Mouse (Mus musculus) liver, embryonic 15.5 days (tissue): ENCODE data around the gene Cryab. TPM values are rescaled to one million over a fixed set of nuclear protein-coding genes. Genes with fewer than 3 reads are reported as not detected.
A peak's percentile ranks its signal among the peaks of the same experiment; 100 is the strongest.

Source experiments
- ATAC-seq: fragments of 200-750 bp; cut with Nextera tagmentation; 2 replicates; pipeline ENCODE4 v1.8.0; 2017; ENCODE audit warnings: moderate number of reproducible peaks, mild to moderate bottlenecking, moderate library complexity; ENCODE audit not compliant: insufficient read depth
- H3K27ac ChIP-seq: fragments of 300-500 bp; sonication (generic); replicated peaks from 2 replicates; pipeline ENCODE4 v1.5.1; 2015; ENCODE audit warnings: mild to moderate bottlenecking, inconsistent platforms
- H3K27me3 ChIP-seq: fragments of 300-500 bp; sonication (generic); 2 replicates; pipeline ENCODE4 v1.6.1; 2015; ENCODE audit warnings: mild to moderate bottlenecking, inconsistent platforms
- H3K36me3 ChIP-seq: fragments of 300-500 bp; sonication (generic); replicated peaks from 2 replicates; pipeline ENCODE4 v1.6.1; 2015; ENCODE audit warnings: moderate library complexity, mild to moderate bottlenecking, inconsistent platforms
- H3K4me1 ChIP-seq: fragments of 300-500 bp; sonication (generic); replicated peaks from 2 replicates; pipeline ENCODE4 v1.6.1; 2015; ENCODE audit warnings: inconsistent platforms
- H3K4me2 ChIP-seq: fragments of 300-500 bp; sonication (generic); 2 replicates; pipeline ENCODE4 v1.6.1; 2015; ENCODE audit warnings: moderate library complexity, mild to moderate bottlenecking, inconsistent platforms
- H3K4me3 ChIP-seq: fragments of 300-500 bp; sonication (generic); replicated peaks from 2 replicates; pipeline ENCODE4 v1.5.1; 2015; ENCODE audit warnings: mild to moderate bottlenecking, inconsistent platforms
- H3K9ac ChIP-seq: fragments of 300-500 bp; sonication (generic); 2 replicates; pipeline ENCODE4 v1.6.1; 2015; ENCODE audit warnings: moderate library complexity, mild to moderate bottlenecking, inconsistent platforms
- H3K9me3 ChIP-seq: fragments of 300-500 bp; sonication (generic); replicated peaks from 2 replicates; pipeline ENCODE4 v1.6.1; 2016; ENCODE audit warnings: inconsistent platforms
- WGBS: fragments of 180-500 bp; shearing (Covaris S2); methylation state at CpG from one replicate; pipeline ENCODE4 v1.1.7; 2015; ENCODE audit warnings: mixed read lengths; ENCODE audit not compliant: insufficient replicate concordance; 5-methylcytosine and 5-hydroxymethylcytosine counted together
- polyA plus RNA-seq: library from polyadenylated mRNA; unstranded; fragments of >200 nt; fragmentation: Nextera tagmentation; extraction: Ambion mirVana; gene quantifications from 2 replicates; pipeline ENCODE4 v1.2.1, GENCODE M21; 2015

Cryab gene
- polyA plus RNA-seq, 1 experiment from 2014 or later, result 15.2 TPM

DNA sequence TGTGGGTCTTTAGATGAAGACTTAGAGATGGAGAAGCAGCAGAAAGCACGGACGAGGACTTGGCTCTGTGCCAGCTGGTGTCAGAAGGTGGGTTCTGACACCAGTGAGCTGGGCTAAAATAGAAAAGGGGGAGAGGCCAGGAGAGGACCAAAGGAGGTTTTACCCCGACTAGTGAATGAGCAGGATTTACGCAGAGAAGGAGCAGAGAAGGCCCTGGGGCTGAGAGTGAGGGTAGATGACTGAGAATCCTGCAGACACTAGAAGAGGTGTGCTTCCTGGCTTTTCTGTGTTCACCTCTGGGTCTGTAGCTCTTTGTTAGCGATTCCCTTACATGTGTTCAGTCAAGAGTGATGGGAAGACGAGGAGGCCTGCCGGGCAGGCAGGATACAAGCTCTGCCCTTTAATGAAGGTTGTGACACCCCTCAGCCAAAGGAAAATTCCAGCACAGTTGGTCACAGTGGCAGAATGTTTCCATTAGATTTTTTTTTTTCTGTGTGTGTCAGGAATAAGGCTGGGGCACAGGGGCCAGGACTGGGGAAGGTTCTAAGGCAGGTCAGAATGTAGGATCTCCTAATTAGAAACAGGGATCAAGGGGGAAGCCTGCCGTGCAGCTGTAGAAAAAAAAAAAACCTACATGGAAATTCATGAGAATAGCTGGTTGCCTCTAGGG is 25.1 kb upstream of the Cryab start:
- no peak overlapping the region for H3K27ac ChIP-seq
- no peak overlapping the region for H3K9ac ChIP-seq
- no peaks in the 10 kb centered on the region for H3K9me3 ChIP-seq
- 0 out of 2 replicates have a peak, but pooled peaks cover 2% of the 10 kb centered on the region for H3K4me1 ChIP-seq
- no peak for ATAC-seq
- no peak overlapping the region for H3K4me3 ChIP-seq
- WGBS, result 54% methylated on average over 8 of the region's 8 CpGs
- peaks cover 54% of the 10 kb centered on the region for H3K27me3 ChIP-seq
- H3K4me2 ChIP-seq, result no peak overlapping the region
- H3K36me3 ChIP-seq, result no peaks in the 10 kb centered on the region

DNA sequence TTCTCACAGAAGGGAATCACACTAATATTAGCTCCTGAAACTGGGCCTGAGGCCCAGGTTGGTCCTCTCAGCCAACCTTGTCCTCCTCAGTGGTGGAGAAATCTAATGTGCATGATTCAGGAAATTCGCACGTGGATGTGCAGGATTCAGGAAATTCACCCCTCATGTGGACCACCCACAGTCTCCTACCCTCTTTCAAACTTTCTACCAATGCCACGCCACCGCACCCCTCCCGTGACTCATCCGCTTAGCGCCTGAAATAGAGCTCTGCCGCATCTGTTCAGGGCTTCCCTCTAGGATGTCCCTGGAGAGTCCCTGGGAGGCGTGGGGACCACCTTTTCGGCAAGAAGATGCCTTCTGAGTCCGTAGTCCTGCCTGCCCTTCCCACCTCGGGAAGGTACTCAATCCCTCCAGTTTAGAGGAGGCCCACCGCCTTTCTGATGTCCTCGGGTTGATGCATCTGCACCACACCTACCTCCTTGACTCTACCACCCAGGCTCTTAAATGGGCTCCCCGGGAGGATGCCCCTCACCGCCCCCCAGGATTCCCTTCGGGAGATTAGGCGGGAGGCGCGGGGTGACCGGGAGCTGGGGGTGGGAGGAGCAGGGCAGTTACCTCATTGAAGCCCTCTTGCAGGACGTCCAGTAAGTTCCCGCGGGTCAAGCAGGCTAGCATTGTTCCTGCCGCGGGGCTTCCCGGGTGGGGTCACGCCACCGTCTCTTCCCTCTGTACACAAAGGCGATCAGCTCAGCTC is 23.8 kb upstream of the Cryab start:
- Histone ChIP-seq H3K4me2 (peak overlapping the region; percentile 69), H3K36me3 (no peaks in the 10 kb centered on the region), H3K4me3 (peak overlapping the region; percentile 49), H3K9me3 (no peaks in the 10 kb centered on the region), H3K9ac (no peak overlapping the region), H3K27ac (no peak overlapping the region), H3K4me1 (0 out of 2 replicates have a peak, but pooled peaks cover 2% of the 10 kb centered on the region), H3K27me3 (peaks cover 51% of the 10 kb centered on the region)
- WGBS, result 14% methylated on average over 30 of the region's 30 CpGs
- ATAC-seq, result no peak

DNA sequence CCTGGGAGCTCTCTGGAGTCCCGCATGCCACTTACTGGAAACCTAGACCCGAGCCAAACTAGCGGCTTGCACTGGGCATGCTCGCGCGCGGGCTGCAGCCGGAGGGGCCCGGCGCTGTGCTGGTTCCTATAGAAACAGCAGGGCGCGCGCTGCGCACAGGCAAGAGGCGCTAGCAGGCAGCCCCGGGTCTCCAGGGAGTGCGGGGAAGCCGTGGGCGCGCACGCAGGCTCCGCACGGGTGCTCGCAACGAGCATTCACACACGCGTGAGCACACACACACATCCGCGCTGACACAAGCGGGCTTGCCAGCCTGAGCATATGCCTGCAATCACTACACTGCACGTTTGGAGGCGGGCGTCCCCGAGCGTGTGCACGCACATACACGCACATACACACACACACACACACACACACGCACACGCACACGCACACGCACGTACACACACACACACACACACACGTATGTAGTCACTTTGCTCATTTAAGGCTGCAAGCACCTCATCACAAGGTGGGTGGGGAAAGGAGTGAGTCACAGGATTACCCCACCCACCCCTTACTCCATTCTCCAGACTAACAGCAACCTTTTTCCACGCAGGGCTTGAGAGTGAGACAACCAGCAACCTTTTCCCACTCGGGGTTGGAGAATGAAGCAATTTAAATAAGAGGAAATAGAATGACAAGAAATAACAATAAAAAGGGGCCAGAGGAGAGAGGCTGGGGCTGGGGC is 23.0 kb upstream of the Cryab start:
- Histone ChIP-seq H3K27ac (no peak overlapping the region), H3K27me3 (peaks cover 48% of the 10 kb centered on the region), H3K9me3 (no peaks in the 10 kb centered on the region), H3K4me2 (peak overlapping the region; percentile 69), H3K9ac (no peak overlapping the region), H3K4me3 (peak overlapping the region; percentile 49), H3K36me3 (no peaks in the 10 kb centered on the region), H3K4me1 (0 out of 2 replicates have a peak, but pooled peaks cover 2% of the 10 kb centered on the region)
- peak; percentile 67 for ATAC-seq
- WGBS, result under 1% methylated on average over 45 of the region's 45 CpGs

DNA sequence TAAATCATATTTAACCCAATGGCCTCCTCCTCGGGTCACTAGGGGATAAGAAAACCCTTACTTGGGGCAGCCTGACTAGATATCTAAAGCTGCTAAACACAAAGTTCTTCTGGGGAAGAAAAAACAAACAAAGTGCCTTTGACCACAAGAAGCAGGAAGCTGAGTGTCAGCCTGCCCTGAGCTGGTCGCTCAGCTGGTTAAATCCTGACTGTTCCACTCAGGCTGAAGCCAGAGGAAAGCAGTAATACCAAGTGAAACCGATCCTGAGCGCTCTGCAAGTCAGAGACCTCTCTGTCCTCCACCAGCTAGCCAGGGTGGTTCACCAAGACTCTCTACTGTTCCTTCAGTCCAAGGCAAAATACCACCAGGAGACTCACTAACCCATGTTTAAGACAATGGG is 21.5 kb upstream of the Cryab start:
- WGBS, result 31% methylated on average over 4 of the region's 4 CpGs
- Histone ChIP-seq H3K4me1 (0 out of 2 replicates have a peak, but pooled peaks cover 2% of the 10 kb centered on the region), H3K27ac (no peak overlapping the region), H3K36me3 (no peaks in the 10 kb centered on the region), H3K4me2 (no peak overlapping the region), H3K9me3 (no peaks in the 10 kb centered on the region), H3K27me3 (peaks cover 48% of the 10 kb centered on the region), H3K9ac (no peak overlapping the region), H3K4me3 (no peak overlapping the region)
- no peak for ATAC-seq

DNA sequence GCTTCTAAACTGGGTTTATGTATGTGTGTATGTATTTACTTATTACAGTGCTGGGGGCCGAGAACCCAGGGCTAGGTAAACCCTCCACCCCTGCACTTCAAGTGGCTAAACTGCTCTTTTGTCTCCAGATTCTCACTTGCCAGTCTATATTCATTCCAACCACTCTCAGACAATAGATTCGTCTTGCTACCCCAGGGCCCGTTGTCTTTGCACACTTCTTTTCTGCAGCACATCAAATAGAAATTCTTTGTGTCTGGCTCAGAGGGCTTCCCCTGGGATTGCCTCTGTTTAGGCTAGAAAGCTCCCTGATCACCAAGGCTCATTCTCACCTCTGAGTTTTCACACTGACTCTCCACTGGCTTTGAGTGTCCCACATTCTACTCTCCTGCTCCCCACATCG is 18.6 kb upstream of the Cryab start:
- H3K27ac ChIP-seq, result no peak overlapping the region
- ATAC-seq, result no peak
- H3K36me3 ChIP-seq, result no peaks in the 10 kb centered on the region
- no peak overlapping the region for H3K9ac ChIP-seq
- H3K4me2 ChIP-seq, result no peak overlapping the region
- H3K4me3 ChIP-seq, result no peak overlapping the region
- H3K27me3 ChIP-seq, result peaks cover 30% of the 10 kb centered on the region
- H3K9me3 ChIP-seq, result no peaks in the 10 kb centered on the region
- WGBS, result 35% methylated on average over 4 of the region's 4 CpGs
- 0 out of 2 replicates have a peak, but pooled peaks cover 2% of the 10 kb centered on the region for H3K4me1 ChIP-seq

DNA sequence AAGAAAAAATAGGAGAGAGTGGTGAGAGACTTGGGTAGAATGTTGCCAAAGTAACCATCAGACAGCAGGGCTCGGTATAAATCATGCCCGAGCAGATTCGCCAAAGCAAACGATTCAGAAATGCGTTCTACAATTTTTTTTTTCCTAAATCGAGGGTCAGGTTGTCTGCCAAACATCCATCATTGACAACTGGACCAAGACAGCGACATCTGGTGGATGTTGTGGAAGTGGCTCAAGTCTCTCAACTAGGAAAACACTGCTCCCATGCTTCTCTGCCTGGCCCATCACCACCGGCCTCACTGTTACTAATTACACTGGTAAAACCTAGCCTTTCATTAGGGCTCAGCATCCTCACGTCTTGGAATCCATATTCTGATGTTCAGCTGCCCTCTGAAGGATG is 16.1 kb upstream of the Cryab start:
- Histone ChIP-seq H3K9me3 (no peaks in the 10 kb centered on the region), H3K27me3 (peaks cover 11% of the 10 kb centered on the region), H3K4me1 (peaks cover 13% of the 10 kb centered on the region), H3K4me3 (no peak overlapping the region), H3K36me3 (no peaks in the 10 kb centered on the region), H3K27ac (no peak overlapping the region), H3K4me2 (no peak overlapping the region), H3K9ac (no peak overlapping the region)
- 2% methylated on average over 9 of the region's 9 CpGs for WGBS
- ATAC-seq, result no peak

DNA sequence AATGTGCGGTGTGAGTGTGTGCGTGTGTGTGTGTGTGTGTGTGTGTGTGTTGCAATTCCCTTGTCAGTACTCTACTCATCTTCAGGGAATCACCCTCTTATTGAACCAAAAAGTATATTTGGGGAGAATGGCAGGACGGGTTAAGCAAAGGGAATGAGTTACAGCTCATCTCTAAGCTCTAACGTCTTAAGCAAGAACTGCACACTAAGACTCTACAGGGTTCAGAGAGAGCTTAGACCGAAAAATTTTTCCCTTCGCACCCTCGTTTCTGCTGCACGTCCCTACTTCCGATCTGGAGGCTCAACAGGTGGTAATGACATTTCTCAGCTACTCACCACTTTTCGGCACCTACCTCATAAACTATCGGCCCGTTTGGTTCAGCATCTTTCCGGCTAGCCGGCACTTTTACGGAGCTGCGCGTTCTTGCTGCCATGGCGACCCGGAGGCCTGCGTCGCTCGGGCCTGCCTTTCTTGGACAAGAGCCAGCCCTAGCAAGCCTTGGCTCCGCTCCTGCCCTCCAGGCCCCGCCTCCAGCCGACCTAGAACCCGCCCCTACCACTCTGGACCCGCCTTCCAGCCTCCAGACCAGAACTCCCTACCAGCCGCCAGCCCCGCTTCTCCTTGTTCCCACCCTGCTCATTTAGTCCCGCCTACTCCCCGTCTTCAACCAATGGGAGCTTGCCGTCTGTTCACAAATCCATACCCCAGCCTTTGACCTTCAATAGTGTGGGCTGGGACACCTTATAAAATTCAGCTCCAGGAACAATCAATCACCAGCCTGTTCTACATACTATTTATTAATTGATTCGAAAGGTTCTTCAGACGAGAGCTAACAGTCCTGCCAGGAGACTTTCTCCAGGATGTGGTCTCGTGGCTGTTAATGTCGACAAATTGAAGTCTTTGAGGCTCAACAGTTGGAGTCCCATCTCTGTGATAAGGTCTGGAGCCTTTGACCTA is 11.9 kb upstream of the Cryab start, which contains the start of gene Dixdc1:
Gene Dixdc1, minus strand, starts transcription at position 604 of the 957 bp plus-strand sequence.
- WGBS, result 10% methylated on average over 36 of the region's 36 CpGs
- Histone ChIP-seq H3K27me3 (peaks cover 6% of the 10 kb centered on the region; the same call in 1 of the 2 replicates), H3K4me1 (peaks cover 13% of the 10 kb centered on the region), H3K4me2 (peak within 1 kb of the TSS; percentile 72), H3K9ac (no peak within 1 kb of the TSS), H3K27ac (no peak within 1 kb of the TSS), H3K36me3 (no peaks in the 10 kb centered on the region), H3K9me3 (no peaks in the 10 kb centered on the region), H3K4me3 (peak within 1 kb of the TSS; percentile 36)
- peak; percentile 98 for ATAC-seq

DNA sequence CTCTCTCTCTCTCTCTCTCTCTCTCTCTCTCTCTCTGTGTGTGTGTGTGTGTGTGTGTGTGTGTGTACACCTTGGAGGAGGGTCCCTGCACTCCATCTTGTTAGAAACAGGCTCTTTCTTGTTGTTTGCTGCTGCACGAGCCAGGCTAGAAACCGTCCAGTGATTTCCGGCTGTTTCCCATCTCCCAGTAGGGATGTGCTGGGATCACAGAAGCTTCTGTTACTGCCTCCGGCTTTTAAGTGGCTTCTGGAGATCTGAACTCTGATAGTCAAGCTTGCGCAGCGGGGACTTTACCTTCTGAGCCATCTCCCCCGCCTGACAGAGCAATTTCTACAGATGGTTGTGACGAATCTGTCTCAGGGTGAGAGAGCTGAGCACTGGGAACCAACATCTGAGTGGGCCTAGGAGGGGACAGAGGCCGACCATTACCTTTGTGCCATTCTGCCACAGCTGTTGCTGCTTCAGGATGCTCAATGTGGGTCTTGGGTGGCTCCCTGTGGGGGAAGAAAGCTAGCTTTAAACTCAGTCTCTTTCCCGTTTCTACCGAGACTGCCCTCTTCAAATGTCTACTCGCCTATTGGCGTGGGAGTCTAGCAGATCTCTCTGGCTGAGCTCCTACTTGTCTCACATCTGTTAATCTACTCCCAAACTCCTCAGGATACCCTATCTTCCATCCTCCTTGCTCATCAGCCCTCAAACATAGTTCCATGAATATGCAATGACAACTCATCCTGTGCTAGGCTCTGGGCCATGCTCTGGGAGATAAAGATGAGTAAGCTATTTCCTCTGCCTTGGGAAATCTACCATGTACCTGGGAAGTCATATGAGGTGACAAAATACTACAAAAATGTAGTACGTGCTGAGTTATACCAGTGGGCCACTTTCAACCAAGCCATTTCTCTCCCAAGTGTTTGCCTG is 10.0 kb upstream of the Cryab start:
- Histone ChIP-seq H3K27ac (no peak overlapping the region), H3K4me2 (no peak overlapping the region), H3K36me3 (no peaks in the 10 kb centered on the region), H3K4me1 (peaks cover 13% of the 10 kb centered on the region), H3K9ac (no peak overlapping the region), H3K9me3 (no peaks in the 10 kb centered on the region), H3K4me3 (no peak overlapping the region), H3K27me3 (peaks cover 14% of the 10 kb centered on the region)
- WGBS, result 72% methylated on average over 14 of the region's 14 CpGs
- ATAC-seq, result no peak

DNA sequence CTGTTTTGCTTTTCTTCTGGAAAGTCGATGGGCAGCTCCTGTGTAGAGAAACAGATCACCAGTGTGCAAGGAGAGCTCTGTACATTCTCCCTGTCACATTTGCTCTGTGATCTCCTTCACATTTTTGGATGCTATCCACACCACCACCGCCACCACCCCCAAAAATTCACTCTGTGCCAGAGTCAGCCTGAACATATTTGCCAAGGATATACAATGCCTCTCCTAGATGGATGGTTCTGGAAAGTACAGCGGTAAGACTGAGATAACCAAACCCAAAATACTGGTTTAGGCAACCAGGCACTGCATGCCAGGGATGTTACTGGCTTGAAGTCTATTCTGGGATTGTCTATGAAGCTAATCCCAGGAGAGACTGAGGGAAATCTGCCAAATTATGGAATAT is 8.9 kb upstream of the Cryab start:
- Histone ChIP-seq H3K27me3 (peaks cover 22% of the 10 kb centered on the region), H3K36me3 (no peaks in the 10 kb centered on the region), H3K9ac (no peak overlapping the region), H3K4me1 (peaks cover 13% of the 10 kb centered on the region), H3K4me3 (no peak overlapping the region), H3K27ac (no peak overlapping the region), H3K9me3 (no peaks in the 10 kb centered on the region), H3K4me2 (no peak overlapping the region)
- 54% methylated on average over 3 of the region's 3 CpGs for WGBS
- ATAC-seq, result no peak
